Mouse (Mus musculus) cortical plate, adult 2 months (tissue): Measurements from ENCODE around the gene Cdh20.

Experiments
- CTCF ChIP-seq: fragments of 200-500 bp; IDR thresholded peaks from 2 replicates; pipeline ENCODE4 v1.5.1; 2011; ENCODE audit warnings: mild to moderate bottlenecking, control low read depth, low read length; ENCODE audit not compliant: insufficient read depth; ENCODE audit errors: extremely low read depth
- POLR2A ChIP-seq: fragments of 200-500 bp; IDR thresholded peaks from 2 replicates; pipeline ENCODE4 v1.6.1; 2011; ENCODE audit warnings: mild to moderate bottlenecking, low read length, control low read depth; ENCODE audit not compliant: insufficient read depth; ENCODE audit errors: extremely low read depth

GRCm38 (mm10) chr1:104961670-104962069 lies 193.3 kb downstream of the Cdh20 start:
- no peak for TF ChIP-seq CTCF
- TF ChIP-seq POLR2A = no peak
